ENCODE assay signal across 1 mouse cellular context in the genomic region with DNA sequence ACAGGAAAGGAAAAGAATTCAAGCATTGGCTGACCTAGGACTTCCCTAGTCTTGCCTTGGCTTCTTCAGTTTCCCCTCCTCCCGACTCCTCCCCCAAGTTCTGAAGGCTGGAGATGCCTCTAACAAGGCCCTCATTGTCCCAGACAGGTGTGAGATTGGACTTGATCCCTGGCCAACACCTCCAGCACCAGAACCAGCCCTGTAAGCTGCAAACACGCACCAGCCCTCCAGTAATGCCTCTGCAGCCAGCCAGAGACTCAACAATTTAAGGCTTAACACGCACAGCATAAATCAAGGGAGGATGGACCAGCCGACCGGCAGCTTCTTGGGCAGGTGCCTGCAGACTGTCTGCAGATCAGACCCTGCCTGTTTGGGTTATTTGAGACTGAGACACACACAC.
TF ChIP-seq lines count a peak whose summit lies in the region.

No protein-coding gene starts in this region.

TF ChIP-seq in CH12.LX, 34 proteins besides CTCF, POLR2A, EP300 and RAD21 (continued from another document):
- no peak for TF ChIP-seq CHD1 (IDR thresholded peaks at IDR 0.05; ENCODE audit: low read depth, low read length)
